Mouse (Mus musculus): Measurements from ENCODE around the gene Copg2. TPM values are rescaled to one million over a fixed set of nuclear protein-coding genes. Genes with fewer than 3 reads are reported as not detected.

The Copg2 gene
- polyA plus RNA-seq, 1 experiment, result 24.9 TPM

DNA sequence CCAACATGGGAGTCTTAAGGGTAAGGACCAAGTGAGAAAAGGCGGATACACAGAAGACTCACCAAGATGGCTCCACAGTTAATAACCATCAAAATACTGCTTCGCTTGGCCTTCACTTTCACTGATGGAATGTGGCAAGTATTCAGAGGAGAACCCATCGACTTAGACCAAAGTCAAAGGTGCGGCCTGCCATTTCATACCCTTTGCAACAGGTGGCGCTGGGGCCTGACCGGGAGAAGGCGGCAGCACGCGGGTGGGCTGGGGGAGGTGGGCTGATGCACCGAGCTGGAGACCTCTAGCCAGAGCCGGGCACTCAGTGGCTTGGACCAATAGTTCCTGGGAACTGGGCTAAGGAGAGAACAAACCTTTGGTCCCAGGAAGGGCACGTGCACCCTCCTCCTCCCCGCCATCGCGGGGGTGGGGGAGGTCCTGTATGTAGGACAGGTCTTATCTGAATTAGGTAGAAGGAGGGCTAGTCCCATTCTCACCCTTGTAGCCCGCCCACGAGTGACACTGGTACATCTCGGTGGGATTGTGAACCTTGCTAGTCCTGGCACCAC, 163.9 kb downstream of the Copg2 start:
- H3K4me1 ChIP-seq (ENCODE audit: control insufficient read depth, insufficient read depth, insufficient read length, low read length), result no peaks in the 10 kb centered on the region; the same call in 1 of the 2 replicates
- no peak overlapping the region for H3K27ac ChIP-seq (replicated peaks; ENCODE audit: low read depth, low read length)
- no peak overlapping the region for H3K4me3 ChIP-seq (ENCODE audit: insufficient read depth, low read depth, low read length)

DNA sequence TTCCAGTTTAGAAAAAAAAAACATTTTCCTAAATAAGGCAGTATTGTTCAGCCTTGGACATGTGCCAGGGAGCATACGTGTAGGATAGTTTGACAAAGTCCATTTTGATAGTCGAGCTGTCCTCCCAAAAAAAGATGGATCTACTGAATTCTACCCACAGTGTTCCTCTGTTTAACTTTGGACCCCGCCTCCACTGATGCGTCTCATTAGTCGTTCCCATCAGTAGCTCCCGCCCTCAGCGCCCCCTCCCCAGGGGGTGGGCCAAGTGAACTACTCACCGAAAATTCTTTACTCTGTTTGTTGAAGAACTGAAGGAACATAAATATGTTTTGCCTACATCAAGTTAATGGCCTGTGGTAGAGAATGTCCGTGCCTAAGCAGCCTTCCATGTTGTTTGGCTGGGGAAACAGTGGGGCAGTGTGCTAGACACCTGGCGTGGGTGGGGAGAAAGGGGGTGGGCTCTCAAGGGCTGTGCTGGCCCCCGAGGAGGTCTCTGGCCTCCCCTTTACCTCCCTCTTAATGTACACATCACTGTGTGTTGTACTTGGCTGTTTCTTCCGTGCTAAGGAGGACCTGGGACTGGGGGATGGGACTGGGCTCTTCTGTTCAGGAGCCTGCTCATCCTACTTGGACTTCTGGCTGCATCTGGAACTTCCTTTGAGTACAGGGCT, 166.2 kb downstream of the Copg2 start:
- H3K4me3 ChIP-seq (ENCODE audit: insufficient read depth, low read depth, low read length), result no peak overlapping the region
- no peak overlapping the region for H3K27ac ChIP-seq (replicated peaks; ENCODE audit: low read depth, low read length)
- H3K4me1 ChIP-seq (ENCODE audit: control insufficient read depth, insufficient read depth, insufficient read length, low read length), result no peaks in the 10 kb centered on the region; the same call in 1 of the 2 replicates

DNA sequence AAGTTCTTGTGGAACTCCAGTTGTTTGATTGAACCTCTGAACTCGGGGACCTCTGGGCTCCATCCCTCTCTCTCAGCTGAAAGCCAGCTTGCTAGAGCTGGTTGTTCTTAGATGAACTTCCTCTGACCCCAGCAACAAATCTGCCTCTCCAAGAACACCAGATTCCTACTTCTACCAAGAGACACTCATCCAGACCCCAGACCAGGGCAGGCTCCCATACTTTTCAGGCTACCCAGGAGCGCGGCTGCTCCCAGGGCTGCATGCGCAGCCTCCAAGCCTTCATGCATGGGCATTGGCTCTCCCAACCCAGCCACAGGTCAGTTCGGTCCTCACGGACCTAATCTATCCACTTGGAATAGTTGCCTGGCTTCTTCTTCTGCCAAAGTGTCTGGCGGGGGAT, 173.3 kb downstream of the Copg2 start, which contains the start of gene Mest:
Mest (plus strand) TSS at position 217 of the 400 bp plus-strand sequence.
- Histone ChIP-seq H3K4me3 (ENCODE audit: insufficient read depth, low read depth, low read length) (no peak within 1 kb of the TSS), H3K4me1 (ENCODE audit: control insufficient read depth, insufficient read depth, insufficient read length, low read length) (peaks cover 4% of the 10 kb centered on the region; the same call in 1 of the 2 replicates), H3K27ac (replicated peaks; ENCODE audit: low read depth, low read length) (no peak within 1 kb of the TSS)

DNA sequence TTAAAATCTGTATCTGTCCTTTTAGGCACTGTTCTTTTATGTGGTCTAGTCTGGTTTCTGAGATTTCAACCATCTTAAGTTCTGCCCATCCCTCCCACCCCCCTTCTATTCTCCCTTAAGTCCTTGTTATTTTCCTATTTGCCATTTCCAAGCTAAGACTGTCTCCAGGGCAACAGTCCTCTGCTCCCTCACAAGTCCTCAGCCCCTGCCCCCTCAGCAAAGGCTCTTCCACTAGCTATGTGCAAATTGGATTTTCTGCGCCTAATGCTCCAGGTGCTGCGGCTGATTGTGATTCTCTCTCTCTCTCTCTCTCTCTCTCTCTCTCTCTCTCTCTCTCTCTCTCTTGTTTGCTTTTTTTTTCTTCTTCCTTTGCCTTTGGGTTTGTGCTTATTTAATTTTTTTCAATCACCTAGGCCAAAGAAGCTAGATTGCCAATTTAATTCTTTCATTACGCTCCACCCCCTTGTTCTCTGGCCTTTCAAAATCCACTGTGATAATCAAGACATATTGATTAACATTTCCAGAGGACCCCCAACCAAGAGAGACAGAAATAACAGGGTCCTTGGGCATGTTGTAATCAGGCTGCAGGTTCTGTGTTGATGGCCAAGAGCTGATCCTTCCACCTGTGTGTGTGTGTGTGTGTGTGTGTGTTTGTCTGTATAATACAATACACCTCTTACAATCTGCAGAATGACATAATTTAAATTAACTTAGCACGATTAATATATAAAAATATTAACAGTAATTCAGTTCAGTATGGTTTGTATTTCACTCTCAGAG, 174.0 kb downstream of the Copg2 start:
- Histone ChIP-seq H3K4me3 (ENCODE audit: insufficient read depth, low read depth, low read length) (no peak overlapping the region), H3K27ac (replicated peaks; ENCODE audit: low read depth, low read length) (no peak overlapping the region), H3K4me1 (ENCODE audit: control insufficient read depth, insufficient read depth, insufficient read length, low read length) (peaks cover 4% of the 10 kb centered on the region; the same call in 1 of the 2 replicates)

DNA sequence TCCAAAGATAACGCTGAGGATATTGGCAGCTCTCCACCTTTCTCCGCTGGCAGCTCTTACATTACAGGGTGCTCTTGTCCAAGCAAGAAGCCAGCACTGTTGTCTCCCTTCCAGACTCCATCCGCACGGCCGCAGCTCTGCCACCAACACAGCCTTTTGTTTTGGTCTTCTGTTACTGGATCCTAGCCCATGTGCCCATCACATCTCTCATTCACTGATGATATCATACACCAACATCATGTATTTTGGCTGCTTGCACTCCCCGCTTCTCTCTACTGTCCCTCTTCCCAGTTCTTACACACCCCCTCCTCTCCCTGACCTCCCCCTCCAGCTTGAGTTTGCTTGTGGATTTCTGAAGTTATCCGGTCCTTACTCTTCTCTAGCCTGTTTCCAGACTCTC, 179.8 kb downstream of the Copg2 start:
- no peak overlapping the region for H3K27ac ChIP-seq (replicated peaks; ENCODE audit: low read depth, low read length)
- H3K4me1 ChIP-seq (ENCODE audit: control insufficient read depth, insufficient read depth, insufficient read length, low read length), result peaks cover 13% of the 10 kb centered on the region; the same call in 1 of the 2 replicates
- no peak overlapping the region for H3K4me3 ChIP-seq (ENCODE audit: insufficient read depth, low read depth, low read length)

DNA sequence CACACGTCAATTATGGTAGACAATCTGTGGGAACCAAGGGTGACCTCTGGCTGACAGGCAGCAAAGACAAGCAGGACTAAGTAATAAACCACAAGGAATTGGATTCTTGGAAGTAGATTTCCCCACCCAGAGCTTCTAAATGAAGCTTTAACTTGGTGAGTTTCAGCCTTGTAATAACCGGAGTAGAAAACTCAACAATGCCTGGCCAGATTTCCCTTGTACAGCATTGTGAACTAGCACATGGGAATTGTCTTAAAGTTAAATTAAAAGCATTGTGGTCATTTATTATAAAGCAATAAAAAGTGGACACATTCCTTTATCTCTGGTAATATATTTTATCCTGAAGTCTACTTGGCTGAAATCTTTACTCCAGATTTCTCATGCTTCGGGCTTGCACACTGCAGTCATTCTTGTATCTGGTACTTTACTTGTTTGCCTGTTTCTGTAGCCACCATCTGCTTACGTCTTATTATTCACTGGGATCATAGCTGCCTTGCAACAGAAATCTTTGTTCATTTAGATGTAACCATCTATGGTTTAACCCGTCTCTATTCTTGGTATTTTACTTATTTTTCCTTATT, 181.6 kb downstream of the Copg2 start:
- H3K4me1 ChIP-seq (ENCODE audit: control insufficient read depth, insufficient read depth, insufficient read length, low read length), result peaks cover 11% of the 10 kb centered on the region; the same call in 1 of the 2 replicates
- H3K27ac ChIP-seq (replicated peaks; ENCODE audit: low read depth, low read length), result no peak overlapping the region
- H3K4me3 ChIP-seq (ENCODE audit: insufficient read depth, low read depth, low read length), result no peak overlapping the region

DNA sequence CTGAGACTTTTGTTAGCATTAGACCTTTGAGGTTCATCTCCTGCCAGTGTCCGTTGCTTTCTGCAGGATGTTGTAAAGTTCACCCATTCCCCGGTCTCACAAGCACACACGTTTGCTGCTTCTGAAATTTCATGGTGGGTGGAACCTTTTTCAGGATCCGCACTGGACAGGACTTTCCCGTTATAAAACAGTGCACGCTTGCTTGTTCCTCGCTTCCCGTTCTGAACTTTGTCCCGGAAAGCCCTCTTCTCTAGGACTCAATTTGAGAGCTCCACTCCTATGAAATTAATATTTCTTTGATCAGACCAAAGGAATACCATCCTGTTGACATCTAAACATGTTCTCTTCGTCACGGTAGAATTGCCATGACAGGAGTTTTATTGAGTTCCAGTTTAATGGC, 182.7 kb downstream of the Copg2 start:
- Histone ChIP-seq H3K27ac (replicated peaks; ENCODE audit: low read depth, low read length) (no peak overlapping the region), H3K4me3 (ENCODE audit: insufficient read depth, low read depth, low read length) (peak overlapping the region; percentile 5; the same call in 1 of the 2 replicates), H3K4me1 (ENCODE audit: control insufficient read depth, insufficient read depth, insufficient read length, low read length) (peaks cover 9% of the 10 kb centered on the region; the same call in 1 of the 2 replicates)

DNA sequence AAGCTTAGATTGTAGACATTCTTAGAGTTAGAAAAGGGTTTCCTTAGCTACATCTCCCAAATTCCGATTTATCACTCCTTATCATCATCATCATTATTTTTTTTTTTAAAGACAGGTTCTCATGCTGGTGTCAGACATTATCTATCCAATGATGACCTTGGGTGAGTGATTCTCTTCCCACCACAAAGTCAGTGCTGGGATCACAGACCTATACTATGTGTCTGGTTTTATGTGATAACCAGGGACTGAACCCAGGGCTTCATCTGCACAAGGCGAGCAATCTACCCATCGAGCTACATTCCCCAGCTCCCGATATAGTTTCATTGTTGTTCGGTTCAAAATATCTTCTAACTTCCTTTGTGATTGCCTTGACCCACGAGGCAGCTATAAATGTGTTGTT, 183.1 kb downstream of the Copg2 start:
- Histone ChIP-seq H3K4me1 (ENCODE audit: control insufficient read depth, insufficient read depth, insufficient read length, low read length) (peaks cover 9% of the 10 kb centered on the region; the same call in 1 of the 2 replicates), H3K4me3 (ENCODE audit: insufficient read depth, low read depth, low read length) (peak overlapping the region; percentile 5; the same call in 1 of the 2 replicates), H3K27ac (replicated peaks; ENCODE audit: low read depth, low read length) (no peak overlapping the region)

DNA sequence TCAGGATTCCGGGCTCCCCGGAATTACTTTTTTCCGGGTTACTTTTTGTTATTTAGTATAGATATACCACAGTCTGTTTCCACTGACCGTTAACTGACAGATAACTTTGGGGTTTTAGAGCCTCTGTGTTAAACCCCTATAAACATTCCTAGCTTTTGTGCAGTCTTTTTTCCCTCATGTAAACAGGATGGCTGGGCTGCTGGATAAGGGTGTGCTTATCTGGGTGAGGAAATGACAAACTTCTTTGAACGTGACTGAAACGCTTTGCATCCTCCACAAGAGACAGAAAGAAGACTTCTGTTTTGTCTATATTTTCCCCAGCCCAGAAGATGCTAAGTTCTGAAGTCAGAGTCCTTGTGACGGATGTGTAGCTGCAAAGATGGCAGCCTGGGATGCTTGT, 184.1 kb downstream of the Copg2 start:
- Histone ChIP-seq H3K4me3 (ENCODE audit: insufficient read depth, low read depth, low read length) (no peak overlapping the region), H3K27ac (replicated peaks; ENCODE audit: low read depth, low read length) (no peak overlapping the region), H3K4me1 (ENCODE audit: control insufficient read depth, insufficient read depth, insufficient read length, low read length) (peaks cover 9% of the 10 kb centered on the region; the same call in 1 of the 2 replicates)

DNA sequence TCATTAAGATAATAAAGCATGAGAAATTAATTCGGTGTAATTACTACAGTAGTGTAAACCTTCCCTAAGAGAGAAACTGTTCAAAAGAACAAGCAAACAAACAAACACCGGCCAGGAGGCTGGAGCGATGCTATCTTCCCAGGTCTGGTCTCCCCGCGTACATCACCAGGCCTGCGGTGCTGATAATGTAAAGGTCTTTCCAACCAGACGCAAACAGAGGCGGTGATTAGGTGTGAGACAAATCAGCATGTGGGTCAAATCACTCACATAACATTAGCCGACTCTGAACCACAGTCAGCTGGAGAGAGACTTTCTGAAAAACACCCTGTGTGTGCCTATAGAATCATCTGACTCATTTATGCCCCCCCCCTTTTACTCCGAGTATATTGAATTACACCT, 185.2 kb downstream of the Copg2 start:
- no peak overlapping the region for H3K4me3 ChIP-seq (ENCODE audit: insufficient read depth, low read depth, low read length)

DNA sequence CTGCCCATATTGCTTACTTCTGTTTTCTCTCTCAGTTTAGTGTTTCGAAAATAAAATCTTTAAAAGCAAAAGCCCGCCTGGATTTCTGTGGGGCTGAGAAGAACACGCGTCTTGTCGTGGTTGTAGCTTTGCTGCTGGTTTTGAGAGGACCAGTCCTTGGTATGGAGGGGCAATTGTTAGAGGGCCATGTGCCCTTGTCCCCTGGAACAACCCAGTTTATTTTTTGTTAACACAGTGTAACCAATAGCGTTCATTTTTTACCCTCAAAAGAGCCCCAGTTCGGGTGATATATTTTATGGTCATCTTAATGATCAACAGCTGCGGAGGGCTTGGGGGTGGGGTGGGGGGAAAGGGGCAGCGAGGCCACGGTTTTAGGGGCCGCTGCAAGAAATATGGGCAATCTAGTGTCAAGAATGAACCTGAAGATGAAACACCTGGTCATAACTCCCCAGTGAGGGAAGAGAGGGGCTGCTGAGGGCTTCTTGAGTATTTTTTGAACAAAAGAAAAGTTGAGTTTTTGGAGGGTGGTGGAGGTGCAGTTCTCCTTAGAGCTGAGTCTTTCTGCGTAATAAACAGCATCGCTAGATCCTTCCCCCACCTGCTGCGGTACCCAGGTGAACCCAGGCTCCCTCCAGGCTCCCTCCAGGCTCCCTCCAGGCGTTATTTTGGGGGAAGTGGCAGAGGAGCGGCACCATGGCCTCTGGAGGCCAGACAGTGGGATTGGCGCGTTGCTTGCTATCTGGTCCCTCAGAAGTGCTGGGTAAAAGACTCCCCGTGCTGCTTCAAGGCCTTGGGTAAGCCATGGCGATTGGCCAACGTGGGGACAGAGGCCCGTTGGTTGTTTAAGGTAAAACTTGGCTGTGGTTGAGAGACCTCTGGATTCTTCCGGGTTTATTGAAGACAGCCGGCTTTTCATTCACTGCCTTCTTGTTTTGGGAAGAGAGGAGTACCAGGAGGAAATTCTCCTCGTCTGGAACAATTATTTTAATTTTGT, 185.9 kb downstream of the Copg2 start:
- Histone ChIP-seq H3K27ac (replicated peaks; ENCODE audit: low read depth, low read length) (no peak overlapping the region), H3K4me3 (ENCODE audit: insufficient read depth, low read depth, low read length) (no peak overlapping the region), H3K4me1 (ENCODE audit: control insufficient read depth, insufficient read depth, insufficient read length, low read length) (peaks cover 9% of the 10 kb centered on the region; the same call in 1 of the 2 replicates)

More for the DNA sequence above, 185.2 kb downstream of the Copg2 start:
- peaks cover 9% of the 10 kb centered on the region; the same call in 1 of the 2 replicates for H3K4me1 ChIP-seq (ENCODE audit: control insufficient read depth, insufficient read depth, insufficient read length, low read length)
- H3K27ac ChIP-seq (replicated peaks; ENCODE audit: low read depth, low read length), result no peak overlapping the region

DNA sequence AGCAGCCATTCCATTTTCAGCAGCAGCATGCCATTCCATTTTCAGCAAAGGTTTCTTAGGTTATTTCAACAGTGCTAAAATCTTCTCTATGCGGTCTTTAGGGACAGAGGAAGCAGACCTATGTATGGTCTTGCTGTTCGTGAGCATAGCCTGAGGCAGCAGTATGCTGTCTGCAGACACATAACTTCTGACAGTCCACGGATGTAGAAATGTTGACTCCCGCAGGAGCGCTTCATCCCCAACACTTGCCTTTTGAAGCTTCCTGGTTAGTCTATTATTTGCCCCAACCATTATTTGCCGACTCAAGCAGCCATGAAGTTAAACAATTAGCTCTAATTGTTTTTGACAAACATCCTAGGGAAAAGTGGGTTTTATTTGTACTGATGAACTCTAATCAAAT, 187.5 kb downstream of the Copg2 start:
- peaks cover 9% of the 10 kb centered on the region; the same call in 1 of the 2 replicates for H3K4me1 ChIP-seq (ENCODE audit: control insufficient read depth, insufficient read depth, insufficient read length, low read length)
- H3K27ac ChIP-seq (replicated peaks; ENCODE audit: low read depth, low read length), result no peak overlapping the region
- no peak overlapping the region for H3K4me3 ChIP-seq (ENCODE audit: insufficient read depth, low read depth, low read length)

DNA sequence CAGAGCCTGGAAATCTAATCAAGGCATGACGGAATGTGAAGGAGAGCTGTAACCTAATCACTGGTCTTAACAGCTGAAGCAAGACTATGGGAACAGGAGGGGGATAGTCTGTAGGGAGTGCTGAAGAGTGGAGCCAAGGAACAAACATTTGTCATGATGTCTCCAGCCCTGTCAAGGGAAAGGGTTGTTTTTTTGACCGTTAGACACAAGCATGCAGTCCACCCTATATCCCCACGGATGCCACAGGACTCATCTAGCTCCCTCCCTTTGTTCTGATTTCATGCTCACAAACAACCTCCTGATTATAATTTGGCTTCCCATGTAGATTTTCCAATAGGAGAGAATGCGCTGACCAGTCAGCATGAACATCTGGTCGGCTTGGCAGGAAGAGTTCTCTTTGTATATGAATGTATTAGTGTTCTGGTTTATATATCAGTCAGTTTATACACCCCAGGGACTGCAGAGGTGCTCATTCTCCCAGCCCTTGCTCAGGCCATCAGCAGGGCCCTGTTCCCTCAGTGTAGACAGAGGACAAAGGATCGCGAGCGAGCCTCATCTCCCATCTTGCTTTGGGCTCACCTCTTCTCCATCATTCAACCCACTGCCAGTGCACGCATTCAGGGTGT, 192.5 kb downstream of the Copg2 start:
- H3K4me3 ChIP-seq (ENCODE audit: insufficient read depth, low read depth, low read length), result no peak overlapping the region
- no peak overlapping the region for H3K27ac ChIP-seq (replicated peaks; ENCODE audit: low read depth, low read length)
- H3K4me1 ChIP-seq (ENCODE audit: control insufficient read depth, insufficient read depth, insufficient read length, low read length), result peaks cover 4% of the 10 kb centered on the region; the same call in 1 of the 2 replicates

DNA sequence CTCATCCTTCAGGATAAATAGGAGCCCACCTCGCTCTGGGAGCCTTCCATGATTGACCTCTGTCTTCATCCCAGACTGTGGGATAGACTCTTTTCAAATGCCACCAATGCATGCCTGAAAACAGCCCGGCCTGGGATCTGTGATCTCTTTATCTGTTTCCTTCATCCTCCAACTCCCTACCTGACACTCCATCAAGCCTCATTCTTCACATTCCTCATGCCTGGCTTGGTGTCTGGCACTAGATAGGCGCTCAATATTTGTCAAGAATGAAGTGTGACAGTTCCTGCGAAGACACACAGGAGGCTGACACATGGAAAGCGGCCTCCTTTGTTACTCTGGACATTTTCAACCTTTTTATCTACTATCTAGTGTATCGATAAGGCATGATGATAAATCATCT, 193.1 kb downstream of the Copg2 start:
- no peak overlapping the region for H3K27ac ChIP-seq (replicated peaks; ENCODE audit: low read depth, low read length)
- peaks cover 8% of the 10 kb centered on the region; the same call in 1 of the 2 replicates for H3K4me1 ChIP-seq (ENCODE audit: control insufficient read depth, insufficient read depth, insufficient read length, low read length)
- no peak overlapping the region for H3K4me3 ChIP-seq (ENCODE audit: insufficient read depth, low read depth, low read length)

Data from brown adipose tissue, adult 24 weeks (tissue).